Mouse (Mus musculus) E14TG2a.4 (cell line): ENCODE results near the gene Tcl1b2.
"Not testable (repeated sequence)": the region's sequence is repeated elsewhere in the genome, so short reads cannot be mapped to it uniquely, and the experiment has no call there.

Source experiments
- CTCF ChIP-seq: conservative IDR thresholded peaks from 2 replicates; pipeline ENCODE4 v1.5.1; 2014; ENCODE audit warnings: low read length
- NANOG ChIP-seq: IDR thresholded peaks from 2 replicates; pipeline ENCODE4 v1.6.1; 2014; ENCODE audit warnings: borderline replicate concordance, low read length, mixed read lengths
- POU5F1 ChIP-seq: IDR thresholded peaks from 2 replicates; pipeline ENCODE4 v1.6.1; 2014; ENCODE audit warnings: low read length, borderline replicate concordance

DNA sequence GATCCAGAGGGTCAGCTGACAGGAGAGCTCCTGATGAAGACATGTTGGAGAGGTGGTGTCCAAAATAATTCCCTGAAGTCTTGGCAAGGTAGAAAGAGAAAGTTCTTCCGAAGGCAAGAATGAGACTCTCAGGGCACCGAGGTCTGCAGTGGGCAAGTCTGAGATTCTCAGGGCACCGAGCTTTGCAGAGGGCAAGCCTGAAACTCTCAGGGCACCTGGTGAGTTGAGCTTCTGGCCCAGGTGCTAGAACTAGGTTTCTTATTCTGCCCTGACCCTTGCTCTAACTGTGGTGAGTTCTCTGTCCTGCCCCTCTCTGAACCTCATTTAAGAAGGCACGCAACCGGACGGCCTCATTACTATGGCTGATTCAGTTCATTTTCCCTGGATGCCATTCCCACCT, 44.9 kb downstream of the Tcl1b2 start, which contains the start of gene Tcl1b3:
- TF ChIP-seq CTCF, POU5F1, NANOG: not testable (repeated sequence)
